Mouse (Mus musculus) liver, postnatal 0 days (tissue): ENCODE measurements at regions not wholly inside any gene's neighbourhood (a gene's known extent, or its start where the extent isn't known, plus 50 kb on each side); places are given as distances from the start of the nearest gene placed in this dataset.

Experiments
- ATAC-seq: fragments of 200-750 bp; cut with Nextera tagmentation; 2 replicates; pipeline ENCODE4 v1.8.0; 2017; ENCODE audit warnings: mild to moderate bottlenecking, moderate library complexity
- DNase-seq: peaks from one replicate; pipeline ENCODE4 v3.0.0-alpha.2; 2016
- H3K27ac ChIP-seq: fragments of 300-500 bp; sonication (generic); 2 replicates; pipeline ENCODE4 v1.5.1; 2014; ENCODE audit warnings: antibody characterized with exemption, moderate library complexity, mild to moderate bottlenecking, low read depth
- H3K27me3 ChIP-seq: fragments of 300-500 bp; sonication (generic); 2 replicates; pipeline ENCODE4 v1.6.1; 2014; ENCODE audit warnings: low read length, control low read depth, mixed read lengths; ENCODE audit not compliant: insufficient read depth
- H3K36me3 ChIP-seq: fragments of 300-500 bp; sonication (generic); replicated peaks from 2 replicates; pipeline ENCODE4 v1.6.1; 2014; ENCODE audit warnings: mild to moderate bottlenecking, control low read depth, low read length, moderate library complexity, mixed read lengths; ENCODE audit not compliant: insufficient read depth
- H3K4me1 ChIP-seq: fragments of 300-500 bp; sonication (generic); 2 replicates; pipeline ENCODE4 v1.6.1; 2014; ENCODE audit warnings: antibody characterized with exemption, mild to moderate bottlenecking, control low read depth; ENCODE audit not compliant: insufficient read depth
- H3K4me2 ChIP-seq: fragments of 300-500 bp; sonication (generic); 2 replicates; pipeline ENCODE4 v1.6.1; 2014; ENCODE audit warnings: low read depth, mild to moderate bottlenecking, low read length, moderate library complexity, mixed read lengths
- H3K4me3 ChIP-seq: fragments of 300-500 bp; sonication (generic); 2 replicates; pipeline ENCODE4 v1.5.1; 2014; ENCODE audit warnings: low read depth, low read length
- H3K9ac ChIP-seq: fragments of 300-500 bp; sonication (generic); replicated peaks from 2 replicates; pipeline ENCODE4 v1.6.1; 2014; ENCODE audit warnings: mild to moderate bottlenecking, moderate library complexity
- H3K9me3 ChIP-seq: fragments of 300-500 bp; sonication (generic); 2 replicates; pipeline ENCODE4 v1.6.1; 2016; ENCODE audit warnings: mild to moderate bottlenecking, control low read depth, low read length, mixed read lengths
- CTCF ChIP-seq: sonication (generic); IDR thresholded peaks from 2 replicates; pipeline ENCODE4 v1.5.1; 2016; ENCODE audit warnings: antibody characterized with exemption, low read depth
- EP300 ChIP-seq: IDR thresholded peaks from 2 replicates; pipeline ENCODE4 v1.6.1; 2016; ENCODE audit warnings: antibody characterized with exemption, low read depth, mild to moderate bottlenecking
- whole genome bisulfite sequencing: fragments of 180-500 bp; shearing (Covaris S2); extraction: QIAGEN DNeasy Blood & Tissue Kit; methylation state at CpG from one replicate; pipeline ENCODE4 v1.1.7; 2014; ENCODE audit not compliant: insufficient replicate concordance; 5-methylcytosine and 5-hydroxymethylcytosine counted together

GRCm38 (mm10) chr14:100889163-100890157, 310.7 kb downstream of the Prr30 start:
- no peak for DNase-seq
- H3K36me3 ChIP-seq = no peaks in the 10 kb centered on the region
- ATAC-seq = no peak; the same call in 1 of the 2 replicates
- no peak overlapping the region for H3K4me3 ChIP-seq
- H3K4me1 ChIP-seq = no peaks in the 10 kb centered on the region
- H3K27ac ChIP-seq = no peak overlapping the region
- 49% methylated on average over 18 of the region's 18 CpGs for WGBS
- no peak overlapping the region for H3K9ac ChIP-seq
- H3K27me3 ChIP-seq = no peaks in the 10 kb centered on the region
- H3K9me3 ChIP-seq = no peaks in the 10 kb centered on the region
- TF ChIP-seq CTCF (no peak), EP300 (no peak)
- no peak overlapping the region for H3K4me2 ChIP-seq

- Histone ChIP-seq H3K36me3 (no peaks in the 10 kb centered on the region), H3K27ac (no peak overlapping the region), H3K4me3 (no peak overlapping the region), H3K9me3 (no peaks in the 10 kb centered on the region), H3K4me2 (no peak overlapping the region), H3K9ac (no peak overlapping the region), H3K27me3 (no peaks in the 10 kb centered on the region), H3K4me1 (no peaks in the 10 kb centered on the region)
- ATAC-seq (no peak), DNase-seq (no peak)
- WGBS = 38% methylated on average over 1 of the region's 1 CpGs
- TF ChIP-seq CTCF (no peak), EP300 (no peak)
These were observed 317.0 kb downstream of the Prr30 start for GRCm38 (mm10) chr14:100883115-100883514.

- no peaks in the 10 kb centered on the region for H3K4me1 ChIP-seq
- no peak overlapping the region for H3K4me3 ChIP-seq
- WGBS = 74% methylated on average over 2 of the region's 2 CpGs
- TF ChIP-seq EP300 (no peak), CTCF (no peak)
- H3K36me3 ChIP-seq = no peaks in the 10 kb centered on the region
- H3K9me3 ChIP-seq = no peaks in the 10 kb centered on the region
- no peak overlapping the region for H3K9ac ChIP-seq
- no peak for DNase-seq
- no peak overlapping the region for H3K4me2 ChIP-seq
- ATAC-seq = no peak
- no peak overlapping the region for H3K27ac ChIP-seq
- H3K27me3 ChIP-seq = no peaks in the 10 kb centered on the region
These were observed 320.0 kb downstream of the Prr30 start for GRCm38 (mm10) chr14:100880103-100880502.

- Histone ChIP-seq H3K27ac (no peak overlapping the region), H3K9ac (no peak overlapping the region), H3K9me3 (no peaks in the 10 kb centered on the region), H3K27me3 (no peaks in the 10 kb centered on the region), H3K36me3 (no peaks in the 10 kb centered on the region), H3K4me2 (no peak overlapping the region), H3K4me1 (no peaks in the 10 kb centered on the region), H3K4me3 (no peak overlapping the region)
- no peak for DNase-seq
- 79% methylated on average over 3 of the region's 3 CpGs for WGBS
- no peak for TF ChIP-seq CTCF
- TF ChIP-seq EP300 = no peak
- no peak for ATAC-seq
These were observed 332.3 kb downstream of the Prr30 start for GRCm38 (mm10) chr14:100867790-100868189.

GRCm38 (mm10) chr14:100864792-100865191, 335.3 kb downstream of the Prr30 start:
- DNase-seq (no peak), ATAC-seq (no peak)
- TF ChIP-seq EP300 (no peak), CTCF (no peak)
- H3K4me1 ChIP-seq = no peaks in the 10 kb centered on the region
- no peak overlapping the region for H3K27ac ChIP-seq
- H3K9ac ChIP-seq = no peak overlapping the region
- 62% methylated on average over 2 of the region's 2 CpGs for WGBS
- H3K27me3 ChIP-seq = no peaks in the 10 kb centered on the region
- no peak overlapping the region for H3K4me2 ChIP-seq
- no peaks in the 10 kb centered on the region for H3K9me3 ChIP-seq
- no peaks in the 10 kb centered on the region for H3K36me3 ChIP-seq
- H3K4me3 ChIP-seq = no peak overlapping the region

GRCm38 (mm10) chr14:100864164-100864563, 336.0 kb downstream of the Prr30 start:
- WGBS = 77% methylated on average over 1 of the region's 1 CpGs
- no peak for TF ChIP-seq CTCF
- TF ChIP-seq EP300 = no peak
- H3K4me3 ChIP-seq = no peak overlapping the region
- no peak overlapping the region for H3K4me2 ChIP-seq
- ATAC-seq (no peak), DNase-seq (no peak)
- H3K4me1 ChIP-seq = no peaks in the 10 kb centered on the region
- no peak overlapping the region for H3K9ac ChIP-seq
- no peak overlapping the region for H3K27ac ChIP-seq
- no peaks in the 10 kb centered on the region for H3K36me3 ChIP-seq
- no peaks in the 10 kb centered on the region for H3K27me3 ChIP-seq
- H3K9me3 ChIP-seq = no peaks in the 10 kb centered on the region
